Mouse (Mus musculus) kidney, embryonic 14.5 days (tissue): ENCODE results near the gene Cd69. TPM values are rescaled to one million over a fixed set of nuclear protein-coding genes. Genes with fewer than 3 reads are reported as not detected.

Experiments
- ATAC-seq: fragments of 200-750 bp; cut with Nextera tagmentation; 2 replicates; pipeline ENCODE4 v1.8.0; 2017; ENCODE audit warnings: moderate number of reproducible peaks, mild to moderate bottlenecking, moderate TSS enrichment, moderate library complexity; ENCODE audit not compliant: low FRiP score, low TSS enrichment
- H3K27ac ChIP-seq: fragments of 300-500 bp; sonication (generic); 2 replicates; pipeline ENCODE4 v1.5.1; 2014; ENCODE audit warnings: low read depth, mild to moderate bottlenecking, low read length, moderate library complexity, mixed read lengths
- H3K27me3 ChIP-seq: fragments of 300-500 bp; sonication (generic); 2 replicates; pipeline ENCODE4 v1.6.1; 2014; ENCODE audit warnings: mild to moderate bottlenecking, low read length; ENCODE audit not compliant: control insufficient read depth, insufficient read depth
- H3K36me3 ChIP-seq: fragments of 300-500 bp; sonication (generic); 2 replicates; pipeline ENCODE4 v1.6.1; 2014; ENCODE audit warnings: low read length, mixed read lengths; ENCODE audit not compliant: control insufficient read depth, insufficient read depth
- H3K4me1 ChIP-seq: fragments of 300-500 bp; sonication (generic); 2 replicates; pipeline ENCODE4 v1.6.1; 2014; ENCODE audit warnings: low read length, mixed read lengths; ENCODE audit not compliant: control insufficient read depth, insufficient read depth
- H3K4me2 ChIP-seq: fragments of 300-500 bp; sonication (generic); replicated peaks from 2 replicates; pipeline ENCODE4 v1.6.1; 2014; ENCODE audit warnings: low read depth, mild to moderate bottlenecking, low read length
- H3K4me3 ChIP-seq: fragments of 300-500 bp; sonication (generic); 2 replicates; pipeline ENCODE4 v1.5.1; 2014; ENCODE audit warnings: mild to moderate bottlenecking, low read length
- H3K9ac ChIP-seq: fragments of 300-500 bp; sonication (generic); 2 replicates; pipeline ENCODE4 v1.6.1; 2014; ENCODE audit warnings: low read depth, mild to moderate bottlenecking, low read length, moderate library complexity
- H3K9me3 ChIP-seq: fragments of 300-500 bp; sonication (generic); 2 replicates; pipeline ENCODE4 v1.6.1; 2016; ENCODE audit warnings: low read length; ENCODE audit not compliant: control insufficient read depth
- WGBS: fragments of 180-500 bp; shearing (Covaris S2); extraction: QIAGEN DNeasy Blood & Tissue Kit; methylation state at CpG from one replicate; pipeline ENCODE4 v1.1.7; 2014; 5-methylcytosine and 5-hydroxymethylcytosine counted together
- polyA plus RNA-seq: library from polyadenylated mRNA; unstranded; fragments of >200 nt; fragmentation: Nextera tagmentation; extraction: Ambion mirVana; gene quantifications from 2 replicates; pipeline ENCODE4 v1.2.1, GENCODE M21; 2014

The Cd69 gene
- polyA plus RNA-seq, 1 experiment from 2014 or later = 0.04 TPM

- Histone ChIP-seq H3K4me3 (no peak overlapping the region), H3K4me2 (no peak overlapping the region), H3K9ac (no peak overlapping the region), H3K36me3 (no peaks in the 10 kb centered on the region), H3K27me3 (no peaks in the 10 kb centered on the region), H3K27ac (no peak overlapping the region), H3K4me1 (no peaks in the 10 kb centered on the region), H3K9me3 (no peaks in the 10 kb centered on the region)
- no peak for ATAC-seq
Measured at GRCm38 (mm10) chr6:129260034-129260433, 15.2 kb downstream of the Cd69 start.

GRCm38 (mm10) chr6:129256018-129256417 lies 19.2 kb downstream of the Cd69 start:
- Histone ChIP-seq H3K9me3 (no peaks in the 10 kb centered on the region), H3K4me2 (no peak overlapping the region), H3K27ac (no peak overlapping the region), H3K4me3 (no peak overlapping the region), H3K27me3 (no peaks in the 10 kb centered on the region), H3K9ac (no peak overlapping the region), H3K4me1 (no peaks in the 10 kb centered on the region), H3K36me3 (no peaks in the 10 kb centered on the region)
- no peak for ATAC-seq
- WGBS = 59% methylated on average over 7 of the region's 7 CpGs

- H3K4me1 ChIP-seq = no peaks in the 10 kb centered on the region
- H3K27ac ChIP-seq = no peak overlapping the region
- no peaks in the 10 kb centered on the region for H3K27me3 ChIP-seq
- no peak overlapping the region for H3K4me2 ChIP-seq
- no peak overlapping the region for H3K4me3 ChIP-seq
- WGBS = 17% methylated on average over 4 of the region's 4 CpGs
- ATAC-seq = peak; percentile 46; the same call in 1 of the 2 replicates
- no peak overlapping the region for H3K9ac ChIP-seq
- no peaks in the 10 kb centered on the region for H3K9me3 ChIP-seq
- no peaks in the 10 kb centered on the region for H3K36me3 ChIP-seq
Measured at GRCm38 (mm10) chr6:129254949-129255602, 20.2 kb downstream of the Cd69 start.

GRCm38 (mm10) chr6:129254314-129254713 lies 20.9 kb downstream of the Cd69 start:
- no peaks in the 10 kb centered on the region for H3K36me3 ChIP-seq
- ATAC-seq = no peak
- WGBS = 76% methylated on average over 4 of the region's 4 CpGs

GRCm38 (mm10) chr6:129248243-129248642 lies 27.0 kb downstream of the Cd69 start:
- no peak for ATAC-seq
- H3K27me3 ChIP-seq = no peaks in the 10 kb centered on the region
- no peaks in the 10 kb centered on the region for H3K4me1 ChIP-seq
- H3K9me3 ChIP-seq = no peaks in the 10 kb centered on the region
- H3K9ac ChIP-seq = no peak overlapping the region
- H3K27ac ChIP-seq = no peak overlapping the region
- H3K4me2 ChIP-seq = no peak overlapping the region
- no peaks in the 10 kb centered on the region for H3K36me3 ChIP-seq
- H3K4me3 ChIP-seq = no peak overlapping the region

More at GRCm38 (mm10) chr6:129254314-129254713, 20.9 kb downstream of the Cd69 start:
- Histone ChIP-seq H3K4me2 (no peak overlapping the region), H3K4me1 (no peaks in the 10 kb centered on the region), H3K4me3 (no peak overlapping the region), H3K9me3 (no peaks in the 10 kb centered on the region), H3K27ac (no peak overlapping the region), H3K27me3 (no peaks in the 10 kb centered on the region), H3K9ac (no peak overlapping the region)

- WGBS = 70% methylated on average over 1 of the region's 1 CpGs
- no peaks in the 10 kb centered on the region for H3K36me3 ChIP-seq
- no peak overlapping the region for H3K4me3 ChIP-seq
- no peak overlapping the region for H3K9ac ChIP-seq
- ATAC-seq = no peak
- no peaks in the 10 kb centered on the region for H3K4me1 ChIP-seq
- no peak overlapping the region for H3K27ac ChIP-seq
- H3K4me2 ChIP-seq = no peak overlapping the region
- H3K9me3 ChIP-seq = no peaks in the 10 kb centered on the region
- H3K27me3 ChIP-seq = no peaks in the 10 kb centered on the region
Measured at GRCm38 (mm10) chr6:129246992-129247391, 28.2 kb downstream of the Cd69 start.

- H3K9me3 ChIP-seq = no peaks in the 10 kb centered on the region
- ATAC-seq = no peak
- no peak overlapping the region for H3K9ac ChIP-seq
Measured at GRCm38 (mm10) chr6:129245793-129246192, 29.4 kb downstream of the Cd69 start.

GRCm38 (mm10) chr6:129241907-129242306 lies 33.3 kb downstream of the Cd69 start:
- H3K36me3 ChIP-seq = no peaks in the 10 kb centered on the region
- H3K4me2 ChIP-seq = no peak overlapping the region
- no peaks in the 10 kb centered on the region for H3K27me3 ChIP-seq
- H3K9ac ChIP-seq = no peak overlapping the region
- H3K9me3 ChIP-seq = no peaks in the 10 kb centered on the region
- no peak for ATAC-seq
- whole genome bisulfite sequencing = 66% methylated on average over 6 of the region's 6 CpGs
- no peak overlapping the region for H3K27ac ChIP-seq
- H3K4me3 ChIP-seq = no peak overlapping the region
- H3K4me1 ChIP-seq = no peaks in the 10 kb centered on the region

More at GRCm38 (mm10) chr6:129245793-129246192, 29.4 kb downstream of the Cd69 start:
- Histone ChIP-seq H3K4me1 (no peaks in the 10 kb centered on the region), H3K36me3 (no peaks in the 10 kb centered on the region), H3K27me3 (no peaks in the 10 kb centered on the region), H3K27ac (no peak overlapping the region), H3K4me3 (no peak overlapping the region), H3K4me2 (no peak overlapping the region)

GRCm38 (mm10) chr6:129241471-129241870 lies 33.8 kb downstream of the Cd69 start:
- H3K27me3 ChIP-seq = no peaks in the 10 kb centered on the region
- no peak overlapping the region for H3K4me3 ChIP-seq
- no peak overlapping the region for H3K27ac ChIP-seq
- H3K4me1 ChIP-seq = no peaks in the 10 kb centered on the region
- 59% methylated on average over 5 of the region's 5 CpGs for WGBS
- H3K9me3 ChIP-seq = no peaks in the 10 kb centered on the region
- ATAC-seq = no peak
- no peaks in the 10 kb centered on the region for H3K36me3 ChIP-seq
- H3K9ac ChIP-seq = no peak overlapping the region
- no peak overlapping the region for H3K4me2 ChIP-seq
